Mouse (Mus musculus) stomach, postnatal 0 days (tissue): ENCODE results near the gene E2f3. TPM values are rescaled to one million over a fixed set of nuclear protein-coding genes. Genes with fewer than 3 reads are reported as not detected.

Experiments
- ATAC-seq: fragments of 200-750 bp; cut with Nextera tagmentation; 2 replicates; pipeline ENCODE4 v1.8.0; 2017; ENCODE audit not compliant: low FRiP score, low TSS enrichment
- DNase-seq: peaks from one replicate; pipeline ENCODE4 v3.0.0-alpha.2; 2016; ENCODE audit warnings: low spot score
- H3K27ac ChIP-seq: fragments of 300-500 bp; sonication (generic); replicated peaks from 2 replicates; pipeline ENCODE4 v1.5.1; 2014; ENCODE audit warnings: mild to moderate bottlenecking, control low read depth
- H3K27me3 ChIP-seq: fragments of 300-500 bp; sonication (generic); 2 replicates; pipeline ENCODE4 v1.6.1; 2014; ENCODE audit warnings: low read length; ENCODE audit not compliant: control insufficient read depth, insufficient read depth
- H3K36me3 ChIP-seq: fragments of 300-500 bp; sonication (generic); 2 replicates; pipeline ENCODE4 v1.6.1; 2014; ENCODE audit warnings: low read length, mixed read lengths; ENCODE audit not compliant: control insufficient read depth, insufficient read depth
- H3K4me1 ChIP-seq: fragments of 300-500 bp; sonication (generic); replicated peaks from 2 replicates; pipeline ENCODE4 v1.6.1; 2014; ENCODE audit warnings: antibody characterized with exemption; ENCODE audit not compliant: control insufficient read depth, insufficient read depth
- H3K4me2 ChIP-seq: fragments of 300-500 bp; sonication (generic); replicated peaks from 2 replicates; pipeline ENCODE4 v1.6.1; 2014; ENCODE audit warnings: low read depth, mild to moderate bottlenecking, control low read depth, moderate library complexity
- H3K4me3 ChIP-seq: fragments of 300-500 bp; sonication (generic); 2 replicates; pipeline ENCODE4 v1.5.1; 2014; ENCODE audit warnings: low read depth, low read length, control low read depth
- H3K9ac ChIP-seq: fragments of 300-500 bp; sonication (generic); 2 replicates; pipeline ENCODE4 v1.6.1; 2014; ENCODE audit warnings: mild to moderate bottlenecking, low read length, control low read depth, mixed read lengths
- H3K9me3 ChIP-seq: fragments of 300-500 bp; sonication (generic); 2 replicates; pipeline ENCODE4 v1.6.1; 2016; ENCODE audit warnings: low read length; ENCODE audit not compliant: control insufficient read depth
- CTCF ChIP-seq: IDR thresholded peaks from 2 replicates; pipeline ENCODE4 v1.5.1; 2016; ENCODE audit warnings: antibody characterized with exemption, low read depth, mild to moderate bottlenecking, moderate library complexity
- EP300 ChIP-seq: optimal IDR thresholded peaks from 2 replicates; pipeline ENCODE3; 2016; ENCODE audit warnings: antibody characterized with exemption
- WGBS: fragments of 180-500 bp; shearing (Covaris S2); extraction: QIAGEN DNeasy Blood & Tissue Kit; methylation state at CpG from one replicate; pipeline ENCODE4 v1.1.7; 2014; 5-methylcytosine and 5-hydroxymethylcytosine counted together
- polyA plus RNA-seq: library from polyadenylated mRNA; unstranded; fragments of >200 nt; fragmentation: Nextera tagmentation; extraction: Ambion mirVana; gene quantifications from 2 replicates; pipeline ENCODE4 v1.2.1, GENCODE M21; 2015

E2f3 gene
- polyA plus RNA-seq, 1 experiment from 2014 or later = 2.5 TPM

GRCm38 (mm10) chr13:29953417-29954045 lies 32.3 kb downstream of the E2f3 start:
- H3K9me3 ChIP-seq = no peaks in the 10 kb centered on the region
- WGBS = 88% methylated on average over 4 of the region's 4 CpGs
- ATAC-seq (no peak), DNase-seq (no peak)
- no peaks in the 10 kb centered on the region for H3K4me1 ChIP-seq
- H3K9ac ChIP-seq = no peak overlapping the region
- no peaks in the 10 kb centered on the region for H3K27me3 ChIP-seq
- H3K4me3 ChIP-seq = no peak overlapping the region
- peak; percentile 34 for TF ChIP-seq CTCF
- TF ChIP-seq EP300 = no peak
- H3K36me3 ChIP-seq = no peaks in the 10 kb centered on the region
- no peak overlapping the region for H3K4me2 ChIP-seq
- no peak overlapping the region for H3K27ac ChIP-seq

- no peaks in the 10 kb centered on the region for H3K36me3 ChIP-seq
- ATAC-seq (no peak), DNase-seq (no peak)
- no peak overlapping the region for H3K4me3 ChIP-seq
- H3K27me3 ChIP-seq = no peaks in the 10 kb centered on the region
- 78% methylated on average over 8 of the region's 8 CpGs for WGBS
- no peak overlapping the region for H3K9ac ChIP-seq
- H3K4me1 ChIP-seq = no peaks in the 10 kb centered on the region
- TF ChIP-seq CTCF (no peak), EP300 (no peak)
- no peak overlapping the region for H3K4me2 ChIP-seq
- H3K27ac ChIP-seq = no peak overlapping the region
- H3K9me3 ChIP-seq = no peaks in the 10 kb centered on the region
Measured at GRCm38 (mm10) chr13:29946045-29946444, 39.8 kb downstream of the E2f3 start.

DNA sequence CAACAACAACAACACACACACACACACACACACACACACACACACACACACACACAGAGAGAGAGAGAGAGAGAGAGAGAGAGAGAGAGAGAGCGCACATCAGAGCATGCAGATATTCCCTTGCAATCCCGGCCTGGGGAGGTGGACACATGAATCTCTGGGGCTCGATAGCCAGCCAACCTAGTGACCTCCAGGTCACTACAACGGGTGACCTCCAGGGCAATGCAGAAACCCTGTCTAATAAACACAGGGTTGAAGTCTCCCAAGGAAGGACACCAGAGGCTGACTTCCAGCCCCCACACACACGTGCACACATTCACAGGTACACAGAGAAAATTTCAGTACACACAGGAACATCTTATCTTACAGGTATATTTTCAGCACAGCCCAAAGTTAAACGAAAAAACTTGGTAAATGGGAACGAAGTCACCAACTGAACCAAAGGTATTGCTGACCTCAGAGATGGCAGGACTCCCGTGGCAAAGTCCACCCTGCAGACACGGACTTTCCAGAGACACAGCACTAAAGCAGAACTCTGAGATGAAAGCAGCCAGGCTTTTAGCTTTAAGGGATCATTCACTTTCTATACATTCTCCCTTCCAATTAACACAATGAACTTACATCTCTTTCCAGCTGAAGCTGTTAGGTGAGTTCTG lies 40.8 kb downstream of the E2f3 start:
- Histone ChIP-seq H3K9ac (no peak overlapping the region), H3K4me3 (no peak overlapping the region), H3K27me3 (no peaks in the 10 kb centered on the region), H3K27ac (no peak overlapping the region), H3K4me2 (no peak overlapping the region), H3K4me1 (no peaks in the 10 kb centered on the region), H3K36me3 (no peaks in the 10 kb centered on the region), H3K9me3 (no peaks in the 10 kb centered on the region)
- ATAC-seq (no peak), DNase-seq (no peak)
- WGBS = 59% methylated on average over 9 of the region's 9 CpGs
- no peak for TF ChIP-seq CTCF
- TF ChIP-seq EP300 = no peak

DNA sequence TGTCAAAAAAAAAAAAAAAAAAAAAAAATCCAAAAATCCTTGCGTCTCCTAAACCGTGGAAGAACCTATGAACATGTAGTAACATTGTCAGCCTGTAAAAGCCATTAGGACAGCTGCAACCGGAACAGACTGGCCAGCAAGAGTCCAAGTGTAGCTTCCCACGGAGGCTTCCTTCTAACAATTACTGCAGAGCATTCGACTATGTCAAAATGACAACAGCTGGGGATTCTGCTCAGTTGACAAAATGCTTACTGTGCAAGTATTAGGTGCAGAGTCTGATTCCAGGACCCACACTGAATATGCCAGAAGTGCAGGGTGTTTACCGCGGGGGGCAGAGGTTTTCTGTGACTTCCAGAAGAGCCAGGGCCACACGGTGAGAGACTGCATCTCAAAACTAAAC lies 41.4 kb downstream of the E2f3 start:
- no peak overlapping the region for H3K4me2 ChIP-seq
- no peak for TF ChIP-seq EP300
- no peak for TF ChIP-seq CTCF
- no peak overlapping the region for H3K27ac ChIP-seq
- 58% methylated on average over 8 of the region's 8 CpGs for WGBS
- H3K4me1 ChIP-seq = no peaks in the 10 kb centered on the region
- H3K9me3 ChIP-seq = no peaks in the 10 kb centered on the region
- no peak for DNase-seq
- no peak overlapping the region for H3K9ac ChIP-seq
- ATAC-seq = no peak
- no peaks in the 10 kb centered on the region for H3K27me3 ChIP-seq
- no peak overlapping the region for H3K4me3 ChIP-seq
- no peaks in the 10 kb centered on the region for H3K36me3 ChIP-seq

GRCm38 (mm10) chr13:29943541-29944039 lies 42.3 kb downstream of the E2f3 start:
- 67% methylated on average over 3 of the region's 3 CpGs for WGBS
- H3K4me2 ChIP-seq = no peak overlapping the region
- TF ChIP-seq CTCF (no peak), EP300 (no peak)
- no peak for ATAC-seq
- no peak for DNase-seq
- no peaks in the 10 kb centered on the region for H3K9me3 ChIP-seq
- no peak overlapping the region for H3K9ac ChIP-seq
- H3K36me3 ChIP-seq = no peaks in the 10 kb centered on the region
- H3K4me3 ChIP-seq = no peak overlapping the region
- H3K27ac ChIP-seq = no peak overlapping the region
- no peaks in the 10 kb centered on the region for H3K4me1 ChIP-seq
- H3K27me3 ChIP-seq = no peaks in the 10 kb centered on the region

GRCm38 (mm10) chr13:29940071-29940470 lies 45.8 kb downstream of the E2f3 start:
- Histone ChIP-seq H3K9ac (no peak overlapping the region), H3K4me2 (no peak overlapping the region), H3K9me3 (no peaks in the 10 kb centered on the region), H3K27ac (no peak overlapping the region), H3K4me1 (no peaks in the 10 kb centered on the region), H3K27me3 (no peaks in the 10 kb centered on the region), H3K36me3 (no peaks in the 10 kb centered on the region), H3K4me3 (no peak overlapping the region)
- DNase-seq = no peak
- no peak for ATAC-seq
- TF ChIP-seq CTCF (no peak), EP300 (no peak)
- WGBS = 79% methylated on average over 7 of the region's 7 CpGs
